Mouse (Mus musculus): ENCODE data around the gene Scube1. TPM values are rescaled to one million over a fixed set of nuclear protein-coding genes. Genes with fewer than 3 reads are reported as not detected.

The Scube1 gene
- total and polyA plus RNA-seq, 2 experiments from 2014 or later, result 3.3 to 13.4 TPM

DNA sequence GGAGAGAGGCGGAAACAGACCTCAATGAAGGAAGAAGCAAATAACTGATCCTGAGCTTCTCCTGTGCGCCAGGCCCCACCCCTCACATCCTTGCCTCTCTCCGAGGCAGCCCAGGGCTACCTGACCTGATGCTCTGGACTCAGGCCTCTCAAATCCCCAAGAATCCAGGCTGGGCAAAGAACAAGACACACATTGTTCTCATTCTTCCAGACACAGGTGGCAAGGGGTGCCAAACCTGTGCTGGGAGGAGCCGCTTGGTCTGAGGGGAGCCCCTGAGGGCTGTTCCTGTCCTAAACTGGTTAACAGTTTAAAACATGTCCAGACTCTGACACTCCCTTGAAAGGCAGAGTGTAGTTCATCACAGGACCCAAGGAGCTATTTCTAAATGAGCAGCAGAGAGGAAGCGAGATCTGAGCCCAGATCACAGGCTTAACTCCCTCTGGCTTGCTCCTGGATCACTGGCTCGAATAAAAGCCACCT, 140.0 kb downstream of the Scube1 start:
- no peaks in the 10 kb centered on the region for H3K4me1 ChIP-seq (ENCODE audit: insufficient read depth, low read length)
- H3K36me3 ChIP-seq (ENCODE audit: insufficient read depth, low read length), result peaks cover 70% of the 10 kb centered on the region
- ATAC-seq (no peak), DNase-seq (ENCODE audit: low spot score) (no peak)
- no peak overlapping the region for H3K9ac ChIP-seq (replicated peaks; ENCODE audit: low read length)
- H3K27me3 ChIP-seq (ENCODE audit: insufficient read depth, low read length), result no peaks in the 10 kb centered on the region
- WGBS, result 93% methylated on average over 6 of the region's 6 CpGs
- H3K4me2 ChIP-seq (ENCODE audit: low read depth, low read length), result no peak overlapping the region
- H3K9me3 ChIP-seq (ENCODE audit: low read length), result 0 out of 2 replicates have a peak, but pooled peaks cover 2% of the 10 kb centered on the region
- H3K27ac ChIP-seq, result no peak overlapping the region
- no peak overlapping the region for H3K4me3 ChIP-seq (ENCODE audit: low read length)
- no peak for TF ChIP-seq CTCF (IDR thresholded peaks at IDR 0.05; ENCODE audit: low read depth)

DNA sequence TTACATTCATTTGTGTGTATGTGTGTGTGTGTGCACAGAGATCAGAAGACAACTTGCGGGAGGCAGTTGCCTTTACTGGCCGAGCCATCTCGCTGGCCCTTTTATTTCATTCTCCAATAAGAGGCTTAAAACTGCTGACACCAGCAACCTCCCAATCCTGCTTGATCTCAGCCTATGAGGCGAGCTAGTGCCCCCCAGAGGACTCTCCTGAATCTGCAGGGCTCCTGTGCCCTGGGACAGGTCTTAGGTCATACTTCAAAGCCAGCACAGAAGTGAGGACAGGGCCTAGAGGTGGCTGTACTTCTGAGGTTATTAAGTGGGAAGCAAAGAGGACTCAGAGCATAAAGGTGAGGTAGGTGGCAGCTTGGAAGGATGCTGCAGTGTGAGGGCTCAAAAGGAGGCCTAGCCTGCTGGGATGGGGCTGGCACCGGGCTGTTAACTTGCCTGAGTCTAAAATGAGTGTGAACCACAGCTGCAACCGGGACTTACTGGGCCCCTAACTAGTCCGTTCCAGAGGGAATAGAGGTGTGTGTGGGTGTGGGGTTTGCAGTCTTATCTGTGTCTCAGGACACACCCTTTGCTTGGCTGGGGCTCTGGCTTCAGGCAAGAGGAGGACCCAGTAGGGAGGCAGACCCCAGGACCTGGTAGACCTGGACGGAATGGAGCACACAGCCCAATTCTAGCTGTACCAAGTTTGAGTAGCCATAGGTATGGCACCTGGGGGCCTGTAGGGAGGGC, 141.2 kb downstream of the Scube1 start:
- no peak overlapping the region for H3K9ac ChIP-seq (replicated peaks; ENCODE audit: low read length)
- TF ChIP-seq CTCF (IDR thresholded peaks at IDR 0.05; ENCODE audit: low read depth), result peak; percentile 53
- no peak overlapping the region for H3K4me3 ChIP-seq (ENCODE audit: low read length)
- peaks cover 79% of the 10 kb centered on the region for H3K36me3 ChIP-seq (ENCODE audit: insufficient read depth, low read length)
- H3K4me2 ChIP-seq (ENCODE audit: low read depth, low read length), result no peak overlapping the region
- H3K9me3 ChIP-seq (ENCODE audit: low read length), result 0 out of 2 replicates have a peak, but pooled peaks cover 2% of the 10 kb centered on the region
- H3K4me1 ChIP-seq (ENCODE audit: insufficient read depth, low read length), result no peaks in the 10 kb centered on the region
- H3K27me3 ChIP-seq (ENCODE audit: insufficient read depth, low read length), result no peaks in the 10 kb centered on the region
- ATAC-seq, result no peak
- 74% methylated on average over 8 of the region's 8 CpGs for WGBS
- peak; percentile 50 for DNase-seq (ENCODE audit: low spot score)
- H3K27ac ChIP-seq, result no peak overlapping the region

- Histone ChIP-seq H3K9me3 (ENCODE audit: low read length) (0 out of 2 replicates have a peak, but pooled peaks cover 2% of the 10 kb centered on the region), H3K36me3 (ENCODE audit: insufficient read depth, low read length) (peaks cover 85% of the 10 kb centered on the region), H3K4me1 (ENCODE audit: insufficient read depth, low read length) (no peaks in the 10 kb centered on the region), H3K27ac (no peak overlapping the region), H3K4me2 (ENCODE audit: low read depth, low read length) (no peak overlapping the region), H3K9ac (replicated peaks; ENCODE audit: low read length) (no peak overlapping the region), H3K27me3 (ENCODE audit: insufficient read depth, low read length) (no peaks in the 10 kb centered on the region), H3K4me3 (ENCODE audit: low read length) (no peak overlapping the region)
- DNase-seq (ENCODE audit: low spot score) (no peak), ATAC-seq (no peak)
- WGBS, result 79% methylated on average over 4 of the region's 4 CpGs
- TF ChIP-seq CTCF (IDR thresholded peaks at IDR 0.05; ENCODE audit: low read depth), result no peak
Observed at GRCm38 (mm10) chr15:83582931-83583330, 141.9 kb downstream of the Scube1 start.

GRCm38 (mm10) chr15:83576651-83577050, 148.2 kb downstream of the Scube1 start:
- no peak for ATAC-seq
- TF ChIP-seq CTCF (IDR thresholded peaks at IDR 0.05; ENCODE audit: low read depth), result no peak
- Histone ChIP-seq H3K4me3 (ENCODE audit: low read length) (no peak overlapping the region), H3K9ac (replicated peaks; ENCODE audit: low read length) (no peak overlapping the region), H3K36me3 (ENCODE audit: insufficient read depth, low read length) (peaks cover 59% of the 10 kb centered on the region), H3K4me1 (ENCODE audit: insufficient read depth, low read length) (no peaks in the 10 kb centered on the region), H3K4me2 (ENCODE audit: low read depth, low read length) (no peak overlapping the region), H3K27ac (no peak overlapping the region), H3K9me3 (ENCODE audit: low read length) (no peaks in the 10 kb centered on the region), H3K27me3 (ENCODE audit: insufficient read depth, low read length) (no peaks in the 10 kb centered on the region)
- 93% methylated on average over 9 of the region's 9 CpGs for WGBS
- no peak for DNase-seq (ENCODE audit: low spot score)

DNA sequence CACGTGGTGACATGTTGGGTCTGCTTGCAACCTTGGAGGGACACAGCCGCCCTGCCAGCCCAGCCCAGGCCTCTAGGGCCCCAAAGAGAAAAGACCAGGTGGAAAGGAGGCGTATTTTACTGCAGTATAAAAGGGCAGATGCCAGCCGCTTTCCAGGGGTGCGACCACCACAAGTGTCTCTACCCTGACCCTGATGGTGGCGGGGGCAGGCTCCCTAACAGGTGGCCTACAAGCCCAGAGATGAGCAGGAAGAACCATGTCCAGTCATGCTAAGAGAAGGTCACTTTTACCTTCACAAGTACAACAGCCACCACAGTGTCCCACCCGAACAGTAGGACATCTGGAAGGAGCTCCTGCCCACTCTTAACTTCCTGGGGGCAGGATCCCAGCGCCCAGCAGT, 149.3 kb downstream of the Scube1 start:
- no peak overlapping the region for H3K4me3 ChIP-seq (ENCODE audit: low read length)
- H3K27me3 ChIP-seq (ENCODE audit: insufficient read depth, low read length), result no peaks in the 10 kb centered on the region
- no peak overlapping the region for H3K9ac ChIP-seq (replicated peaks; ENCODE audit: low read length)
- H3K9me3 ChIP-seq (ENCODE audit: low read length), result no peaks in the 10 kb centered on the region
- no peak overlapping the region for H3K27ac ChIP-seq
- no peak for DNase-seq (ENCODE audit: low spot score)
- no peak overlapping the region for H3K4me2 ChIP-seq (ENCODE audit: low read depth, low read length)
- 93% methylated on average over 8 of the region's 8 CpGs for WGBS
- ATAC-seq, result no peak
- no peaks in the 10 kb centered on the region for H3K4me1 ChIP-seq (ENCODE audit: insufficient read depth, low read length)
- H3K36me3 ChIP-seq (ENCODE audit: insufficient read depth, low read length), result peaks cover 48% of the 10 kb centered on the region
- TF ChIP-seq CTCF (IDR thresholded peaks at IDR 0.05; ENCODE audit: low read depth), result no peak

- Histone ChIP-seq H3K27ac (no peak overlapping the region), H3K36me3 (ENCODE audit: insufficient read depth, low read length) (peaks cover 41% of the 10 kb centered on the region), H3K27me3 (ENCODE audit: insufficient read depth, low read length) (no peaks in the 10 kb centered on the region), H3K4me2 (ENCODE audit: low read depth, low read length) (no peak overlapping the region), H3K9ac (replicated peaks; ENCODE audit: low read length) (no peak overlapping the region), H3K4me1 (ENCODE audit: insufficient read depth, low read length) (no peaks in the 10 kb centered on the region), H3K9me3 (ENCODE audit: low read length) (no peaks in the 10 kb centered on the region), H3K4me3 (ENCODE audit: low read length) (no peak overlapping the region)
- 85% methylated on average over 6 of the region's 6 CpGs for WGBS
- DNase-seq (ENCODE audit: low spot score) (no peak), ATAC-seq (no peak)
- no peak for TF ChIP-seq CTCF (IDR thresholded peaks at IDR 0.05; ENCODE audit: low read depth)
Observed at GRCm38 (mm10) chr15:83574731-83575351, 150.0 kb downstream of the Scube1 start.

DNA sequence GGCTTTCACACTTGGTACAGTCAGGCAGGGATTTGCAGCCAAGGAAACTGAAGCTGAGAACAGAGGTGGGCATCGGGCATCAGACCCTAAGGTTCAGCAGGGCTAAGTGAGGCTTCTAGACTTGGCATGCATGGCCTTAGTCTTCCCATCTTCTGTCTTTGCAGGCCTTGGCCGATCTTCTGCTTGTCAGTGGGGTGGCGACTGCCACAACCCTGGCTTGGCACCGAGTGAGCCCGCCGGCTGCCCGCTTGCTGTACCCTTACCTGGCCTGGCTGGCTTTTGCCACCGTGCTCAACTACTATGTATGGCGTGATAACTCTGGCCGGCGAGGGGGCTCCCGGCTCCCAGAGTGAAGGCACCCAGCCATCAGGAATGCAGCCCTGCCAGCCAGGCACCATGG, 151.2 kb downstream of the Scube1 start:
- Histone ChIP-seq H3K4me2 (ENCODE audit: low read depth, low read length) (no peak overlapping the region), H3K9ac (replicated peaks; ENCODE audit: low read length) (no peak overlapping the region), H3K27ac (no peak overlapping the region), H3K36me3 (ENCODE audit: insufficient read depth, low read length) (peaks cover 32% of the 10 kb centered on the region), H3K4me1 (ENCODE audit: insufficient read depth, low read length) (no peaks in the 10 kb centered on the region), H3K27me3 (ENCODE audit: insufficient read depth, low read length) (no peaks in the 10 kb centered on the region), H3K4me3 (ENCODE audit: low read length) (no peak overlapping the region), H3K9me3 (ENCODE audit: low read length) (no peaks in the 10 kb centered on the region)
- ATAC-seq (no peak), DNase-seq (ENCODE audit: low spot score) (no peak)
- WGBS, result 94% methylated on average over 12 of the region's 12 CpGs
- no peak for TF ChIP-seq CTCF (IDR thresholded peaks at IDR 0.05; ENCODE audit: low read depth)

Measured in hindbrain, postnatal 0 days (tissue).